Mouse (Mus musculus) spleen, adult 10 weeks (tissue): ENCODE measurements around the gene Hnrnpa1. TPM values are rescaled to one million over a fixed set of nuclear protein-coding genes. Genes with fewer than 3 reads are reported as not detected.

ENCODE experiments used
- polyA plus RNA-seq: library from polyadenylated mRNA; stranded (reverse); fragments of 350-450 nt; fragmentation: Illumina TruSeq; extraction: RNeasy Lipid Tissue Mini Kit (QIAGEN cat#74804); gene quantifications from one replicate; pipeline ENCODE4 v1.2.3, GENCODE M21; 2015; ENCODE audit warnings: low replicate concordance; ENCODE audit not compliant: insufficient read depth

The Hnrnpa1 gene
- polyA plus RNA-seq: 835 TPM

DNA sequence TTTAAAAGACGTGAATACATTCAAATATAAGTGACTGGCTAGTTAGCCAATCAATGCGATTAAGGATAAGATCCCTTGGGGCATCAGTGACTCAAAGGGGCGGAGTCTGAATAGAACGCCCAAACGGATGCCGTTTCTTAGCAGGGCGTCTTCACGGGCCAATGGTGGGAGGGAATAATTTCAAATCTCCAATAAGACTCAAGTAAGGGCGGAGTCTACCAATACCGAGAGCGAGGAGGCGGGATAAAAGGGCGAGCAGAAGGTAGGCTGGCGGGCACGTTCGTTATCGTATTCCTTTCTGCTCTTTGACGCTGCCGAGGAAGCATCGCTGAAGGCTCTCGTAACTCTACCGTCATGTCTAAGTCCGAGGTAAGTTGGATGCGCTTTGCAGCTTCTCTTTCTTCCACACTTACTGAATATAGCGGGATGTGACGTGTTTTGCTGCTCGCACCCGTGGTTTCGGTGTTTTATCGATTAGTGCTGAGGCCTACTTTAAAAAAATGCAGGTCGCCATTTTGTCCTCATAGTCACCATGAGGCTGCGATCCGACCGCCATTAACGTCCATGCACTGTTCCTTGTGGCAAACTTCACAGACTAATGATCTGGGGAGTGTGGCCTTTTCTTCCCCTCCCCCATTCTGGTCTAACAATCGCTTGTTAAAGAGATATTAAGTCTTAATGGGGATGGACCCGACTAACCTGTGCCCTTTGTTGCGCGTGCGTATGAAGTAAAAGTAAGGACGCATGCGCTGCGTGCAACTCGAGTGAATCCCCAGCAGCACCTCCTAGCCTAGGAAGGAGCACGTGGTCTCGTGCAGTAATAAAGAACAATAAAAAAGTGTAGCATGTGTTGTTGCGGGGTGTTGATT is at the start of gene Hnrnpa1:
Hnrnpa1 (plus strand) TSS at position 273 of the 869 bp plus-strand sequence.

DNA sequence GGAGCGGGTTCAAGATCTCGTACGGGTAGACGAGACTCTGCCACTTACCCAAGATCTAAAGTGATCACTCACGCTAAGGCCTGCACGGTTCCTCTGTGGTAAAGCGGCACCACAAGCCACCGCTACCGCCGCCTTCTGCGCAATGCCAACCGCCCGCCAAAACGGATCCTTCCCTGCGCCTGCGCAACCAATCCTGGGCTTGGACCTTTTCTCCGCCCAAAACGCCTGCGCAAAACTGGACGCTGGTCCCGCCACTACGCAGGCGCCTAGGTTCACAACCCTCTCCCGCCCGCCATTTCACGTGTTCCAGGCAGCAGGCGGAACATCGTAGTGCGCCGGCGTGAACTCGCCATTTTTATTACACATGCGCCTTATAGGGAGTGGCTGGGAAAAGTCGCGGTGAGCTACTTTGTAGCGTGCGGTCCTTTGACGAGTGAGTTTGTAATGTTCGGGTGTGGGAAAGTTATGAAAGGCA is 510 bp upstream of the Hnrnpa1 start, which contains the start of gene Cbx5:
Cbx5 (minus strand) TSS at position 132 of the 475 bp plus-strand sequence.

DNA sequence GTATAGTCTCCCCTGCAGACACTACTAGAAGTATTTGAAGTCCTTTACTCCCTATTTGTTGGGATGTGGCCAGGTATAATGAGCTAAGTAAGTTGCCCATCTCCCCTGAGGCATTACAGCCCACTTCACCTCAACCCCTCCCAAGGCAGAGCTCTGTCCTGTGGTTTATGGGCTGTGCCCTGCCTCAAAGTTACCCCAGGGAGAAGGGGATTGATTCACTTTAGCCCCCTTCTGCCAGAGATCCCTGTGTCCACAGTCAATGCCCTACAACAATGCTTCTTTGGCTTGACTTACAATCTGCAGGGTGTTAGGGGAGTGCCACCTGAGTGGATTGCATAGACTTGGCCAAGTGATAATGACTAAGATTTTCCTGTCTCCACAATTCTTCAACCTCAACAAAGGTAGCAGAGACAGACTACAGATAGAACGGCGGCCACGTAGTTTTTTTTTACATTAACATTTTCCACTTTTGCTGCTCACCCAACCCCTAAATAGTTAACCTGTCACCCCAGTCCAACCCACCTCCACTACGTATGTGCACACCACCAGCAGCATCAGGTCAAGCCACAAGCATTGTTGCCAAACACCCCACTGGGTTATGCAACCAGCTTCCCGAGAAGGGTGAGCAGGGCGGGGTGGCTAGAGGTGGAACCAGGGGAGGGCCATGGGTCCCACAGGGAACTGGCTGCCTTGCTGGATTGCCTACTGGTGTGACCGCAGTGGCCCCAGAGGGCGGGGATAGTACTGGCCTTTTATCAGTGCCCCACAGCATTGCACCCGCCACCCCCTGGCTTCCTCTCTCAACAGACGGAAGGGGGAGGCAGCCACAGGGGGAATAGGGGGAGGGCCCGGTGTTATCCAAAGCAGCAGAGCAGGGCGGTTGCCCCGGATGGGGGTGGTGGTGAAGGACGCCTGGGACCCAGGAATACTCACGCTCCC is 17.8 kb downstream of the Hnrnpa1 start, which contains the start of gene Nfe2:
Nfe2 (minus strand) TSS at position 614 of the 939 bp plus-strand sequence.

DNA sequence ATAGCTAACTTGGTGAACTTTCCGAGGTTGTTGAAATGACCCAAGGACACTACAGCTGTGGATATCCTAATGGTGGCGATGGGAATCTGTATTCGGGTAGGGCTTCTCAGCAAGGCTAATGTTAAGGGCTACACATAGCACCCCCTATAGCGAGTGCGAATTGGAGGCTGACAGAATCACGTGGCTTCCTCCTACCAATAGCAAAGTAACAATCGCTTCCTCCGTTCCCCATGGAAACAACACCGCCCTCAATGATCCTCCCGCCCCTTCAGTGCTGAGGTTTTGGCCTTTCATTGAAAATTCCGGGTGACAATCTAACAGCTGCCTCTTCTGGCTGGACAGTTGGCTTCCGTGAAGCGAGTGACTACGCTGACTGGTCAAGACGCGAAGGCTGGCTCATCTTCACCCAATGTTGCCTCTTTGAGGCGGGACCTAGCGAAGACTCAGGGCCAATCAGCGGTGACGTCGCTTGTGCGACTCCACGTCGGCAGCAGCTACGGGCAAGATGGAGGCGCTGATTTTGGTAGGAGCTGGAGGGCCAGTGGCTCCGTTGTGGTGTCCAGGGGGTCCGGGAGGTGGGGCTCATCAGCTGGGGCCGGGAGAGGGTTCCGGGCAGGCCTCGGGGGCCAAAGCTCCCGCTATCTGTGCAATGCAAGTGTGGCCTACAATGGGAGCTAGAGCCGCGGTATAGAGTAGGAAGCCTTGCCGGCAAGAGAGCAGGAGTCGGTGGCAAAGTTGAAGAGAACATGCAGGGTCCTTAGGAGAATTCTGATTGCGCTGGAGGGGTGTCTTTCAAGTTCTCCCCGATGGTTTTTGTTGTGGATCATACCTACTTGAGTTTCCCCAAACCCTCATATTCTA is 32.4 kb downstream of the Hnrnpa1 start, which contains the start of gene Copz1:
Copz1 (plus strand) TSS at position 296 of the 861 bp plus-strand sequence.

Other genes with a start within 250 kb of the Hnrnpa1 start
- gene Hoxc8, start 249.8 kb upstream of the Hnrnpa1 start, polyA plus RNA-seq: not detected
- not detected for gene Hoxc6, start 242.2 kb upstream of the Hnrnpa1 start, polyA plus RNA-seq
- 0.50 TPM for gene Hoxc4, start 221.5 kb upstream of the Hnrnpa1 start, polyA plus RNA-seq
- gene Smug1, start 73.3 kb upstream of the Hnrnpa1 start, polyA plus RNA-seq: 16.0 TPM
- 73.3 TPM for gene Cbx5, start 616 bp upstream of the Hnrnpa1 start, polyA plus RNA-seq
- 28.4 TPM for gene Nfe2, start 18.0 kb downstream of the Hnrnpa1 start, polyA plus RNA-seq
- 147 TPM for gene Copz1, start 32.3 kb downstream of the Hnrnpa1 start, polyA plus RNA-seq
- not detected for gene Gpr84, start 70.2 kb downstream of the Hnrnpa1 start, polyA plus RNA-seq
- 6.2 TPM for gene Zfp385a, start 99.7 kb downstream of the Hnrnpa1 start, polyA plus RNA-seq
- 4.0 TPM for gene Itga5, start 126.3 kb downstream of the Hnrnpa1 start, polyA plus RNA-seq
- not detected for gene Gtsf1, start 190.0 kb downstream of the Hnrnpa1 start, polyA plus RNA-seq
- not detected for gene Gtsf2, start 208.0 kb downstream of the Hnrnpa1 start, polyA plus RNA-seq
- 237 TPM for gene Nckap1l, start 213.4 kb downstream of the Hnrnpa1 start, polyA plus RNA-seq